Mouse (Mus musculus): Measurements from ENCODE around the gene Mphosph9. TPM values are rescaled to one million over a fixed set of nuclear protein-coding genes. Genes with fewer than 3 reads are reported as not detected.

Mphosph9 gene
- polyA plus RNA-seq, 1 experiment from 2014 or later, result 20.9 TPM

DNA sequence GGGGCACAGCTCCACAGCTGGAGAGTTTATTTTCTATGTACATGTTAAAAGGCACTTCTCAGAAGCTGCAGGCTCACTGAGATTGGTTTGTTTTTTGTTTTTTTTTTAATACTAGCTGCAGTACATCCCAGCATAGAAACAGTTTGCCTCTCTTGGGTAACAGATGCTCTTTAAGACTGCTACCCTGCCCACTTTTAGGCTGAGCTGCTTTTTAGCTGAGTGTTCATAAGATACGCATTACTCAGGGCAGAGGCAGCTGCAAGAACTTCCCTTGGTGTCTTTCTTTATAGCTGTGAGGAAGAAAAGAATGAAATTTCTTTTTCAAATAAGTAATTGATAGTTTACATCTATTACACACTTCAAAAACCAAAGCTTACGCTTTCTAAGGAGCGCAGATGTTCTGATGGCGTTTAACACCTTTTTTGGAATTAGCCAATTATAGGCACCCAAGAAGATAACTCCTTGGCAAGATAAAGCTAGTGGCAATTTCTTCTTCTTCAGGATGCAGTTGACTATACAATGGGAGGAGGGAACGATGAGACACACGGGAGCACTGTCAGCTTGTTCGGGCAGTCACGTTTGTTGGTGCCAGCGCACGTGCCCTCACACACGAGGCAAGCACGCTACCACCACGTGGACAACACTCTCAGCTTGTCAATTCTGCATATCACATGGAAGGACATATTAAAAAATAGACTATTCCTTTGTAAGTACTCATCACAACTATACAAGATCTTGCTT lies 75.0 kb downstream of the Mphosph9 start:
- no peak for DNase-seq (ENCODE audit: extremely low spot score, low spot score)
- whole genome bisulfite sequencing, result 91% methylated on average over 13 of the region's 13 CpGs
- Histone ChIP-seq H3K27me3 (ENCODE audit: poor library complexity, severe bottlenecking) (peaks cover 9% of the 10 kb centered on the region), H3K27ac (no peak overlapping the region), H3K4me3 (no peak overlapping the region), H3K36me3 (replicated peaks) (peaks cover 49% of the 10 kb centered on the region), H3K4me1 (peaks cover 28% of the 10 kb centered on the region), H3K9me3 (no peaks in the 10 kb centered on the region)

DNA sequence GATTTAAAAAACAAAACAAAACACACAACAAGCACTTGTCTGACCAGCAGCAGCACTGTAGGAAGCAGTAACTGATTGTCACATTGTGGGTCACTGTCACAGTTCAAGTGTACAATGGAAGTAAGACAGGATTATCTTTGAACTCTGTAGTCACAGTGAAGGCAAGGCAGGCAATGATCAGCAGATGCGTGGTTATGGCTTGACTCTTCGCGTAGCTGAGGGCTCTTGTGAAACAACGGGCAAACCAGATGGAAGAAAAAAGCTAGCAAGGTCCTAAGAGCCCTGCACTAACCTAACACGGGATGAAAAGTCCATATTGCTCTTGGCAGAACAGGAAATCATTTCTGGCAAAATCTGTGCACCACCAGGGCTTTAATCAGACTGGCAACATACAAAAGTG lies 76.7 kb downstream of the Mphosph9 start:
- peaks cover 37% of the 10 kb centered on the region for H3K4me1 ChIP-seq
- H3K4me3 ChIP-seq, result no peak overlapping the region
- DNase-seq (ENCODE audit: extremely low spot score, low spot score), result no peak
- H3K9me3 ChIP-seq, result no peaks in the 10 kb centered on the region
- WGBS, result 90% methylated on average over 5 of the region's 5 CpGs
- peaks cover 21% of the 10 kb centered on the region for H3K27me3 ChIP-seq (ENCODE audit: poor library complexity, severe bottlenecking)
- H3K27ac ChIP-seq, result no peak overlapping the region
- H3K36me3 ChIP-seq (replicated peaks), result peaks cover 35% of the 10 kb centered on the region

DNA sequence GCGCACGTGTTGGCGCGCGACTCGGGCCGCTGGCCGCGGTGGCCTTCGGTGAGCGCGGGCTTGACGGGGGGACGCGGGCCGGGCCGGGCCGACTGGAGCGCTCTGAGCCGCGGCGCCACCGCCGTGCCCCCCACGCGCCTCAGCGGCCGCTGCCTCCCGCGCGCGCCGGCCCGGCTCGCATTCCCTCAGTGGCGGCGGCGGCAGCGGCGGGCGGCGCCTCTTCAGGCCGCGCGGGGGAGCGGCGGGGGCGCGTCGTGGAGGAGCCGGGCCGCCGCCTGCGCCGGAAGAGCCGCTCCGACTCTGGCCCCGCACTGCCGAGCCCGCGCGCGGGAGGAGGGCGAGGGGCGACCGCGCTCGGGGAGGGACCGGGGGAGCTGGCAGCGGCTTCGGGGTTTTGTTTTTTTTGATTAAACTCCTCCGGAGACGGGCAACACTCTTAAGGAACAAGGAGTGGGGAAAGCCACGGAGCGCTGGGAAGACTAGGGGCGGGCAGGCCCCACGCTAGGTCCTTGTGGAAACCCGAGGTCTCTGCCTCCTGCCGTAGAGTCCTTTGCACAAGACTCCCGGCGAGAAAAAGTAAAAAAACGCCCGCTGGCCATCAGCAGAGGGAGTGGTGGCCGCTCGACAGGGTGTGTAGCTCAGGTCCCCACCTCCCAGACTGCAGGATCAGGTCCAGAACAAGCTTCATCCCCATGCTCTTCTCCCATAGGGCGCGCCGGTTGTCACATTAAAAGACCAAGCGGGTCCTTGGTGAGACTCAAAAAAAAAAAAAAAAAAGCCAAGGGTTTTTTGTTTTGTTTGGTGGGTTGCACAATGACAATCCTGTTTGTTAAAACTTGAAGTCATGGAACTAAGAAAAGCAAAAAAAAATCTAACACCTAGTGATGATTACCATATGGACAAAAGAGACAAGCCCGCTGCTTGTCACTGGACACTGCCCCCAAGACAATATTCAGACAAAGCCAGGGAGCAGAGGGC lies 77.9 kb downstream of the Mphosph9 start, which contains the start of gene Pitpnm2:
Pitpnm2 (minus strand) TSS at position 147 of the 978 bp plus-strand sequence.
- peaks cover 32% of the 10 kb centered on the region for H3K36me3 ChIP-seq (replicated peaks)
- peak; percentile 46 for DNase-seq (ENCODE audit: extremely low spot score, low spot score)
- peaks cover 37% of the 10 kb centered on the region for H3K4me1 ChIP-seq
- H3K9me3 ChIP-seq, result no peaks in the 10 kb centered on the region
- peak within 1 kb of the TSS; percentile 75 for H3K4me3 ChIP-seq
- under 1% methylated on average over 88 of the region's 90 CpGs for WGBS
- H3K27me3 ChIP-seq (ENCODE audit: poor library complexity, severe bottlenecking), result peaks cover 21% of the 10 kb centered on the region
- peak within 1 kb of the TSS; percentile 90 for H3K27ac ChIP-seq

DNA sequence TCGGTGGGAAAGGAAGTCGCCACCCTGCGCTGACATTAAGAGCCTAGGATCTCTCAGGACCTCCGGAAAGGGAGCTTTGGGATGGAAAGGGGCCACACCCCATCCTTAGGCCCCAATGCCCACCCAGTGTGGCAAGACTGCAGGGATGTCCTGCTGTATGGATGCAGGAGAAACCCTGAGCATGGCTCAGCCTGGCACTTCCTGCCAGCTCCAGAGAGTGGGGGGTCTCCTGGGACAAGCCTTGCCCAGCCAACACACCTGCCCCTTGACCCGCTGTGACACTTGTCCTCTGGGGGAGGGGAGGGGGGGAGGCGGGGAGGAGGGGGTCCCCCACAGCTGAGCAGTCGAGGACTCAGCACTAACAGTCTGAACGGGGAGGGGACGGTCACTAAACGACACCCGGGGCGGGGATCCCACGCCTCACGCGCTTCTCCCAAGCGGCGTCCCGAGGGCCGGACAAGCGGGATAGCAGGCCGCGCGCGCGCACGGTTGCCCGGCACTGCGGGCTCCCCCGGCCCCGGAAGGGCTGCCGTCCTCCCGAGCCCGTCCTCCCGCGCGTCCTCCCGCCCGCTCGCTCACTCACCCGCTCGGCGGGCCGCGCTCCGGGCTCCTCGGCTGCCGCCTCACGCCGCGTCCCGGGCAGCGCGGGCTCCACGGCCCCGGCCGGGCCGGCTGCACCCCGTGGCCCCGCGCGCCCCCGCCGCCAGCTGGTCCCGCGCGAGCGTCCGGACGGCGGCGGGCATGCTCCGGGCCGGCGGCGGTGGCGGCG lies 78.7 kb downstream of the Mphosph9 start:
- no peaks in the 10 kb centered on the region for H3K9me3 ChIP-seq
- peak; percentile 41 for DNase-seq (ENCODE audit: extremely low spot score, low spot score)
- H3K4me3 ChIP-seq, result peak overlapping the region; percentile 75
- peaks cover 37% of the 10 kb centered on the region for H3K4me1 ChIP-seq
- 1% methylated on average over 77 of the region's 77 CpGs for WGBS
- peaks cover 32% of the 10 kb centered on the region for H3K36me3 ChIP-seq (replicated peaks)
- H3K27me3 ChIP-seq (ENCODE audit: poor library complexity, severe bottlenecking), result peaks cover 21% of the 10 kb centered on the region
- H3K27ac ChIP-seq, result peak overlapping the region; percentile 90

DNA sequence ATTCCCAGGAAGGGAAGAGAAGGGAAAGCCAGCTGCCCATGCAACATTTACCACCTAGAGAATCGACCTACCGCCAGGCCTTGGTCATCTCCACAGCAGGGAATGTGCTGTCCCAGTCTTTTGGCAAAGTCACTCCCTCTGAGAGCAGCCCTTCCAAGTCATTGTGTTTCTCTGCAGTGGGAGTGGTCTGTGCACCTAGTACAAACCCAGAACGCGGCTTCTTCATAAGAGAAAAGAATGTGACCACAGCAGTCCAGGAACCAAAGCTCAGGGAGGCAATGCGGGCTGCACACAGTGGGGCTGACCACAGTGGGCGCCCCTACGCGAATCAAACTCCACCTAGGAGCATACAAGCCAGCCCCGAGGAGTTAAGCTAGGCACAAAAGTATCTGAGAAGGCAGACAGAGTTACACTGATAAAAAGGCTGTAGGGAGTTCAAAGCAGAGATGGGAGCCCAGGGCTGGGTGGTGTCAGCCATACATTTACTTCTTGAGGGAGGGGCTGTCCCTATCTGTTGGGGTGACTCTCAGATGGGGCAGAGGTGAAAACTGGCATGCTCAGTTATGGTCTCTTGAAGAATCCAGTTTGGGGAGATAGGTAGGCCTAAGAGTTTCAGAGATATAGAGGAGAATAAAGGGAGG lies 79.7 kb downstream of the Mphosph9 start:
- DNase-seq (ENCODE audit: extremely low spot score, low spot score), result no peak
- no peaks in the 10 kb centered on the region for H3K9me3 ChIP-seq

DNA sequence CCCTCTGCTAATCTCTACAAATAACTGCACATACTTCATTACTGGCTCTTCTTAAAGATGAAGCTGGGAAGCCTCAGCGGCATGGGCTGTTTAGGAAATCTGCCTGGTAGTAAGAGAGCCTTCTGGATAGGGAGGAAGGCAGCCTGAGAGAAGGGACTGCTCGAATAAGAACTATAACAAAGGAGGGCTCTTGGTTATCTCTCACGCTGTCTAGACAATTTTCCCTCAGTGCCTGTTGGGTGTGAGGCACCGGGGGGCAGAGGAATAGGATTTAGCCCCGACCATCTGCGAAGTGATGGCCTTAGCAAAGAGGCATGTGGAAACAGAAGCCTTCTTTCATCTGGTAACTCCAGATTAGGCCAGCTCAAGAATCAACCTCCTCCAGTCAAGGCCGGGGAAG lies 80.5 kb downstream of the Mphosph9 start:
- no peak for DNase-seq (ENCODE audit: extremely low spot score, low spot score)
- peaks cover 46% of the 10 kb centered on the region for H3K4me1 ChIP-seq
- WGBS, result 34% methylated on average over 7 of the region's 7 CpGs
- H3K9me3 ChIP-seq, result no peaks in the 10 kb centered on the region
- peak overlapping the region; percentile 30; the same call in 1 of the 2 replicates for H3K27ac ChIP-seq
- peaks cover 21% of the 10 kb centered on the region for H3K27me3 ChIP-seq (ENCODE audit: poor library complexity, severe bottlenecking)
- H3K4me3 ChIP-seq, result peak overlapping the region; percentile 19; the same call in 1 of the 2 replicates
- H3K36me3 ChIP-seq (replicated peaks), result peaks cover 25% of the 10 kb centered on the region

More for the DNA sequence above, 79.7 kb downstream of the Mphosph9 start:
- 16% methylated on average over 9 of the region's 9 CpGs for WGBS
- peaks cover 38% of the 10 kb centered on the region for H3K4me1 ChIP-seq
- peaks cover 21% of the 10 kb centered on the region for H3K27me3 ChIP-seq (ENCODE audit: poor library complexity, severe bottlenecking)
- H3K36me3 ChIP-seq (replicated peaks), result peaks cover 25% of the 10 kb centered on the region
- peak overlapping the region; percentile 90; the same call in 1 of the 2 replicates for H3K27ac ChIP-seq
- H3K4me3 ChIP-seq, result peak overlapping the region; percentile 75

DNA sequence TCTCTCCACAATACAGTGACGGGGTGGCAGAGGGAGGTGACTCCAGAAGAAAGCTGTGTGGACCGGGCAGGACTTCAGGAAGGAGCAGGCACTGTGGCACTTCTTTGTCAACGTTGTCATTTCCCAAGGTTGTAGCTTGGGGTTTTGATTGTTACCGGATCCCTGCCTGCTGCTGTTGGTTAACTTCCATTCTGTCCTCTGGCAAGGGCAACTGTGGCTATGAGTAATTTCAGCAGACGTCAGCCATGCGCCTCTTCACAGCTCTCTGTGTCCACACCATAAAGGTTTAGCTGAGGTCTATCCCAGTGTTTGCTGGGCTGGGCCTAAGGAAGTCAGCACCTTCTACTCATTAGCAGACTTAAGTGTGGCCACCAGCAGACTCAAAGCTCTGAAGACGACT lies 82.9 kb downstream of the Mphosph9 start:
- H3K9me3 ChIP-seq, result no peaks in the 10 kb centered on the region
- WGBS, result 94% methylated on average over 7 of the region's 7 CpGs
- peaks cover 52% of the 10 kb centered on the region for H3K4me1 ChIP-seq
- H3K27me3 ChIP-seq (ENCODE audit: poor library complexity, severe bottlenecking), result peaks cover 21% of the 10 kb centered on the region
- no peak overlapping the region for H3K4me3 ChIP-seq
- H3K36me3 ChIP-seq (replicated peaks), result peaks cover 25% of the 10 kb centered on the region
- no peak overlapping the region for H3K27ac ChIP-seq
- no peak for DNase-seq (ENCODE audit: extremely low spot score, low spot score)

DNA sequence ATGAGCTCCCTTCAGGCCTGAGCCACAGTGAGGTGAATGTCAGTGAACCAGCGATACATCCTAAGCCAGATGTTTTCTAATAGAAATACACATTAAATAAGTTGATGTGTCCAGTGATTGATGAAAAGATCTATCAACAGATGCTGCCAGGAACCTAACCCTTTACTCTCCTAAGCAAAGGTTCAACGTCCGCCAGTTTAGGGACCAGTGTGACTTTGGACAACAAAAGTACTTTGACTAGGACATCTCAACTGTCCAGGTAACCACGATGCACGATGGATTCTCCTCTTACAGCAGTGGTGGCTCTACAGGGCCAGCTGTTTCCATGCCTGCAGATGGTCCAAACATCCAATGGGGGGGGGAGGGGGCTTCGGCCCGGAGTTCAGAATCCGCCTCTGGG lies 83.3 kb downstream of the Mphosph9 start:
- Histone ChIP-seq H3K27me3 (ENCODE audit: poor library complexity, severe bottlenecking) (peaks cover 21% of the 10 kb centered on the region), H3K9me3 (no peaks in the 10 kb centered on the region), H3K36me3 (replicated peaks) (peaks cover 25% of the 10 kb centered on the region), H3K4me3 (no peak overlapping the region), H3K4me1 (peaks cover 52% of the 10 kb centered on the region), H3K27ac (no peak overlapping the region)
- DNase-seq (ENCODE audit: extremely low spot score, low spot score), result no peak
- 96% methylated on average over 8 of the region's 8 CpGs for WGBS

DNA sequence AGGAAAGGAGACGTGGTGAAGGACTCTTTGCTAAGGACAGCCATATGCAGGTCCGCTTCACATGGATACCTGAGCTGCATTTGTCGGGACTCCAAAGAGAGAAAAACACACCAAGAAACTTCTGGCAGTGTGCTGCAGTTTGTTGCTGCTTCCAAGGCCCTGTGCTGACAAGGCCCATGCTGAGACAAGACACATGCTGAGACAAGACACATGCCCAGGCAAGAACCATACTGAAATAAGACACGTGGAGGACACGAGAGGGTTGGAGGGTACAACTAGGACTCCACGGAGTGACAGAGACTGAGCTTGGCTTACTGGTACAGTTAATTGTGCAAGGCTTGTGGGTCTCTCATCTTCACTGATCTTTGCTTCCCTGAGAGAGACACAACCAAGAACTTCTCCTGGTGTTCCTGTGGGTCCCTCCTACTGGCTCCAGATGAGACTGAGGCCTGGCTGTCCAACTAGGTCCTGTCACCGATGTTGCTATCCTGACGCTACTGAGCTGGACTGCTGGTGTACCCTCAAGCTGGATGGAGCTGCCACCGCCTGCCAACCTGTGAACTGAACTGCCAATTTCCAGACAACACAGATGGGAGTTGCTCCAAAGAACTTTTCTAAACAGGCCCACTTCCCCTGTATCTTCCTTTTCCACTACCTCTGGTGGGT lies 84.4 kb downstream of the Mphosph9 start:
- H3K4me1 ChIP-seq, result peaks cover 44% of the 10 kb centered on the region
- H3K4me3 ChIP-seq, result no peak overlapping the region
- no peak for DNase-seq (ENCODE audit: extremely low spot score, low spot score)
- peaks cover 27% of the 10 kb centered on the region for H3K36me3 ChIP-seq (replicated peaks)
- H3K9me3 ChIP-seq, result no peaks in the 10 kb centered on the region
- WGBS, result 93% methylated on average over 9 of the region's 9 CpGs
- H3K27me3 ChIP-seq (ENCODE audit: poor library complexity, severe bottlenecking), result peaks cover 16% of the 10 kb centered on the region
- no peak overlapping the region for H3K27ac ChIP-seq

DNA sequence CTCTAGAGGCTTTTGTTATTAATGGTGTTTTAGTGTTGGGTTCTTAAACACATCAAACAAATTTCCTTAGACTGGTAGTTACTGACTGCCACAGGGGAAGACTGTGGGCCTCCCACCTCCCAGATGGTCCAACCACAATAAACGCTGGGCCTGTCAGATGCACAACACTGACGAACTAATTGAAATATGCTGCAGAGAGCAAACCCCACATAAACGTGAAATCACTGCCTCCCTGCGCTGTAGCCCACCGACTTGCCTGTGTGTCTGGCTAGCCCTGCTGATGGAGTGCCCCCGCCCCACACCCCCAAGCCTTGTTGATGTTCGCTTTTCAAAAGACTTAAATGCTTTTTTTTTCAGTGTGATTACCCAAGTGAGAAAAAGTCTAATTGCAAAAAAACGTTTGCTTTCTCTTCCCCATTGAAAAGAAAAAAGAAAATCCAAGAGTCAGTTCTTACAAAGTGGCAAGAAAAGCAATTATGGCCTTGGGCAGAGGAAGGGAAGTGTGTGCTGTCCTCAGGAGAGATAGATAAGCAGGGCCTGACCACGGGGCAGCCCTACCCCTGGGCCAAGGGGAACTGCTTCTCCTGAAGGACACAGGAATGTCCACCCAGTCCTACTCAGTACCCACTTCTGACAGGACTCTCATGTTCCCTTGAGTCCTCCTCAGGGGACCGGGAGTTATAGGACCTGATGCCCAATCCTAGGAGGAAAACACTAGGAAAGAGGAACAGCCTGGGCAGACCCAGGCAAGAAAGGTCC lies 85.9 kb downstream of the Mphosph9 start:
- Histone ChIP-seq H3K4me3 (peak overlapping the region; percentile 4; the same call in 1 of the 2 replicates), H3K27ac (0 out of 2 replicates have a peak overlapping the region, but pooled peaks have one; percentile 4), H3K9me3 (no peaks in the 10 kb centered on the region), H3K27me3 (ENCODE audit: poor library complexity, severe bottlenecking) (0 out of 2 replicates have a peak, but pooled peaks cover 3% of the 10 kb centered on the region), H3K4me1 (peaks cover 29% of the 10 kb centered on the region), H3K36me3 (replicated peaks) (peaks cover 25% of the 10 kb centered on the region)
- 51% methylated on average over 10 of the region's 10 CpGs for WGBS
- no peak for DNase-seq (ENCODE audit: extremely low spot score, low spot score)
